8 mouse cellular contexts compared by ENCODE assay signal in the genomic region with DNA sequence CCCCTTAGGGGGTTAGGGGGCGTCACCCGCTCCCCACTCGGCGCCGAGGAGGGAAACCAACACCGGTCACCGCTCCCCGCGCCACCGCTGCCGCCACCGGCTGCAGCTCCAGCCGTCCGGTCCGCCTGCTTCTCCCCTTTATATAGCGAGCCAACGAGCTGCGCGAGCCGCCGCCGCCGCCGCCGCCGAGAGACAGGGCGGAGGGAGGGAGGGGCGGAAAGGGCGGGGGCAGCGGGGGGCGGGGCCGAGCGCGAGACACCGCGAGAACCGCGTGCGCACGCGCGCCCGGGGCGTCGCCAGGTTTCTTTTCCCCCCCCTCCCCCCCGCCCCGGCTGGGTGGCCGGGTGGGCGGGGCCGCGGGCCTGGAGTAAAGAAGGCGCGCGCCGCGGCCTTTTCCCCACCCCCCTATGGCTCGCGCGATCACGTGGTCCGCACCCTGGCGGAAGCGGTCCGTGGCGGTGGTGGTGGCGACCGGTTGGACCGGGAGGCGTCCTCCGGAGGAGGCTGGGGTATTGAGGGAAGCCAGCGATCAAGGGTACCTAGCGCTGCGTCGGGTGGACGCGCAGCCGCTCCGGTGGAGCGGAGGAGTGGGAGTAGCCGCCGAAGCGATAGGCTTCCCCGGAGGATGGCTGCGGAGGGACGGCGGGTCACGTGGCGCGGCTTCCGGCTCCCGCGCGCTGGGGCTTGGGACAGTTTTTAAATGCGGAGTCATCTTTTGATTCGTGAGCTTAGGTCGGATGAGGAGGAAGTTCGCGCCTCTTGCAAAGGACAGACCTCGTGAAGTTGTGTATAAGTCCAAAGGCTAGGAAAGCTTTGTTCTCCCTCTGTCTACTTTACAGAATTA. TPM values are rescaled to one million over a fixed set of nuclear protein-coding genes. Genes with fewer than 3 reads are reported as not detected.
DNase-seq lines count a peak whose midpoint lies in the region; ATAC-seq and TF ChIP-seq lines count a peak whose summit lies in the region.

TSS of gene Gtf2a1 (minus strand) at position 641 of the 844 bp plus-strand sequence.

- H3K36me3 ChIP-seq in forebrain, embryonic 15.5 days: peaks cover 7% of the 10 kb centered on the region

- peak within 1 kb of the TSS; percentile 57 for H3K4me2 ChIP-seq in forebrain, embryonic 15.5 days (replicated peaks)

- peak within 1 kb of the TSS; percentile 97 for H3K4me3 ChIP-seq in forebrain, embryonic 15.5 days
- H3K4me3 ChIP-seq in lung, adult 2 months (replicated peaks; ENCODE audit: extremely low read depth, low read depth, low read length): peak within 1 kb of the TSS; percentile 98

- TF ChIP-seq CTCF in lung, adult 2 months (IDR thresholded peaks at IDR 0.05; ENCODE audit: insufficient read depth, low read length): no peak

- ATAC-seq in forebrain, embryonic 15.5 days (replicated peaks): peak; percentile 80
- peak; percentile 56 for ATAC-seq in neutrophil, adult 5-6 weeks (ENCODE audit: extremely low read depth, insufficient number of reproducible peaks, low FRiP score, poor library complexity, severe bottlenecking)

- peak within 1 kb of the TSS; percentile 100 for H3K9ac ChIP-seq in forebrain, embryonic 15.5 days (replicated peaks)

- no peaks in the 10 kb centered on the region for H3K9me3 ChIP-seq in forebrain, embryonic 15.5 days

- peak within 1 kb of the TSS; percentile 100 for H3K27ac ChIP-seq in forebrain, embryonic 15.5 days (replicated peaks)

- intact Hi-C loops in heart, postnatal 25 days (cut with DNase I): no loop called here

- H3K4me1 ChIP-seq in forebrain, embryonic 15.5 days: peaks cover 16% of the 10 kb centered on the region
- H3K4me1 ChIP-seq in lung, adult 2 months (ENCODE audit: control insufficient read depth, insufficient read depth, low read length): peaks cover 3% of the 10 kb centered on the region

- DNase-seq in ES-CJ7 (ENCODE audit: low read depth, low spot score): peak; percentile 88
- DNase-seq in cerebellum, adult 11 months: peak; percentile 95
- peak; percentile 89 for DNase-seq in heart, postnatal 25 days (ENCODE audit: low spot score)
- peak; percentile 89 to 96 for DNase-seq in layer of hippocampus, adult 18-20 months (ENCODE audit: low spot score in 2 of 2)
- DNase-seq in lung, adult 2 months: peak; percentile 95
- DNase-seq in thymus, adult 18-20 months: peak; percentile 90 to 91

- no peaks in the 10 kb centered on the region for H3K27me3 ChIP-seq in forebrain, embryonic 15.5 days

- TF ChIP-seq POLR2A in lung, adult 2 months (IDR thresholded peaks at IDR 0.05; ENCODE audit: borderline replicate concordance, extremely low read depth, low read depth, low read length): peak; percentile 100

- under 1% methylated on average over 65 of the region's 99 CpGs for WGBS in forebrain, embryonic 15.5 days
- under 1% methylated on average over 88 of the region's 99 CpGs for WGBS in lung, adult 2 months

RNA-seq across cellular contexts. Expression of gene Gtf2a1, which starts in this region (rescaled TPM):
- polyA plus RNA-seq in forebrain, embryonic 15.5 days (2015; fragmentation: Nextera tagmentation; extraction: Ambion mirVana): 68.6 and 71.1 TPM in 2 replicates
- total RNA-seq in heart, postnatal 25 days (2021): 10 to 100 TPM; 24.7 to 27.4 TPM
- total RNA-seq in layer of hippocampus, adult 18-20 months (2021): 10 to 100 TPM; 53.5 to 54.1 TPM
- 11.8 and 13.7 TPM in 2 replicates for polyA plus RNA-seq in lung, adult 2 months (2012; rRNA removed)
- total RNA-seq in neutrophil, adult 5-6 weeks (2017): 40.8 and 43.3 TPM in 2 replicates

Comparison
In these comparisons a context has a peak if more than half of its experiments do, and no peak if none do; other contexts are left out.
1. Peak in every context shown above with its lines: DNase-seq, ATAC-seq, H3K4me3 ChIP-seq and H3K27ac ChIP-seq.